Mouse (Mus musculus) urinary bladder, postnatal 10 days (tissue): ENCODE results near the gene Spata31d1c.

Source experiments
- DNase-seq: peaks from one replicate; pipeline ENCODE4 v3.0.0; 2022; ENCODE audit warnings: low spot score

Gene Spata31d1c

DNA sequence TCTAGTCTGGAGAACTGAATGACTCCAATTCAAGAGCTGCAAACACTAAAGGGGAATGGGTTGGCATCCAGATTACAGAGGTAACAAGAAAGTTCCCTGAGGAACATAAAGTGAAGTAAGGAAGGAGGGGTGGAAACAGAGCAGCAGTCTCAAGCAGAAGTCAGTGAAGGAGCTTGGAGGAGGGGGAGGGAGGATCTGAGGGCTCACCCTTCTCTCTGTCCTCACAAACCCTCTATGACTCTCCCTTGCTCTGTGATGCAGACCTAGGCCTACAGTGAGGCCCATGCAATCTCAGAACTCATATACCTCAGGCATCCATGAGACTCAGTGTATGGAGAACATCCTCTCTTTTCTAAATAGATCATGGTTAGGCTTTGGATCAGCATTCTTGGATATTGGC, at the start of gene Spata31d1c:
Gene Spata31d1c, plus strand, starts transcription at position 301 of the 400 bp plus-strand sequence.
- DNase-seq, result no peak

DNA sequence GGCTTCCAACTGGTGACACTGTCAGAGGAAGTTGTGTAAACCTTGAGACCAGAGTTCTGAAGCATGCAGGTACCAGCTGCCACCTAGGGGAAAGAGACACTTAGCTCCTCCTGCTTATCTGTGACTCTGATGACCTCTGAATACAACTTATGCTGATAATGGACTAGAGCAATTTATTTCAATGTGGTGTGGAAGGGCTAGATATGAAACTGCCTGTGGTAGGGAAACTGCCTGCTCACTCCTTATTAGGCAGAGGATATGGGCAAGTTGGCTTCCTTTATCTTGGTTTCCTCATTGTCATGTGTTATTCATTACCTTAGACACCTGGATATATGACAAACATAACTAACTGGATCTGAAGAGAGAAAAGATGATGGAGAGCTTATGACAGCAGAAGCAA, 44.0 kb upstream of the Spata31d1c start:
- DNase-seq, result no peak

DNA sequence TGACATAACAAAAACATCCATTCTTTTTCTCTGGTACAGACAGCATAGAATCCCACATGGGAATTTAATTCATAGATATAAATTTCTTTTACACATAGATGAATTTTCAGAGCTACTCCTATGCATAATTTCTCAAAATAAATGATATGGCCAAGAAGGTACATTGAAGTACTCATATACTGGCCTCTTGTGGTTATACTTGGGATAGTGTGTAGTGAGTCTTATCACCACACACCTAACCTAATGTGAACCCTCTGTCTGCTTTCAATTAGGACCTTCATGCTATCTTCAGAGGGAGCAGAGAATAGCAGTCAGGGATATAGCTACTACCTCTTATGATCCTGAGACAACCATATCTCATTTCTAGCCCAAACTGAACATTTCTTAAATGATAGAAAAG, 27.4 kb upstream of the Spata31d1c start:
- DNase-seq, result no peak

DNA sequence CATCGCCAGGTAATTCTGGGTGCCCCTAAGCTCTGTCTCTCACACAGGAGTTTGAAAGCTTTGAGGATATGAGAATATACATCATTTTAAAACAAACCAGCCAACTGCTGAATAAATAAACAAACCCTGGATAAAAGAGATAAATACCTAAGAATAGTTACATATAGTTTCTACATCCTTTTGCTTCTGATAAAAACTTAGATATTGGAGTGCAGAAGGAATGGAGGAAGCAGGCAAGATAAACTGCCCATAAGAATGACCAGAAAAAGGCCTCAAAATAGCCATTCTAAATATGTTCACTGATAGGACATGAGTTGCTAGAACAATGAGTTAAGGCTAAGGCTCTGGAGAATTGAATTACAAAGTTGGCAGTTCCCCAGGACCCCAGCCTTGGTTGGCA, 26.1 kb upstream of the Spata31d1c start:
- DNase-seq, result no peak

DNA sequence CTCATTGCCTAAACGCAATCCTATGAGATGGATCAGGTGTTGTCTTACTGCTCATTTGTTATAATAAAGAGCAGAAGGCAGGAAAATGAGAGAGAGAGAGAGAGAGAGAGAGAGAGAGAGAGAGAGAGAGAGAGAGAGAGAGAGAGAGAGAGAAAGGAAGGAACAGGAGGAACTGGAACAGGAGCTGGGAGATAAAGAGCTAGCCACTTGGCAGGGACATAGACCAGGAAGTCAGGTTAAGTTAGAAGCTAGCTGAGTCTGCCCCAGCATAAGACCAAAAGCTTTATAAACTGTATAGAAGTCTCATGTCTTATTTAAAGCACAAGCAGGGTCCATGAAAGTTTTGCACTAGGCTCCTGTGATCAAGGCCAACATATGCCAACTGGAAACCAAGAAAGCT, 24.9 kb upstream of the Spata31d1c start:
- no peak for DNase-seq

DNA sequence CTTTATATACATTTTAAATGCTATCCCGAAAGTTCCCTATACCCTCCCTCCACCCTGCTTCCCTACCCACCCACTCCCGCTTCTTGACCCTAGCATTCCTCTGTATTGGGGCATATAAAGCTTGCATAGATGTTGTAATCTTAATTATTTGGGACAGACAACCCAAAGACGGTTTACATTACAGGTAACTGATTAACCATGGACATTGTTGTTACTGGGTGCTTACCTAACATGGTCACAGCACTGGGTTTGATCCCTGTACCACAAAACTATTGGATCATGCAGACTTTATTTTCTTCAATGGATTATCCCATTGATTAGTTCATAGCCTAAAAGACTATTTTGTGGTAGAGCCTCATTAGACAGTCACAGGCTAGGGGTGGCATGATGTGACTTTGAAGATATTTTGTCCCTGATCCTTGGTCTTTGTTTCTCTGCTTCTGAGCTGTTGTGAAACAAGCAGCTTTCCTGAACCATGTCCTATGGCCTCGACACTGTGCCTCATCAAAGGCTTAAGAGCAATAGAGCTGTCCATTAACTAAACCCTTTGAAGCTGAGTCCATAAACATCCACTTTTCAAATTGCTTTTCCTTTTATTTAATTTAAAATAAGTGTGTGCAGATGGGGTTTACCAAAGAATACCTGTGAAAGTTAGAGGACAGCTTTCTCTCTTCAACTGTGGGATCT, 21.7 kb upstream of the Spata31d1c start:
- no peak for DNase-seq

DNA sequence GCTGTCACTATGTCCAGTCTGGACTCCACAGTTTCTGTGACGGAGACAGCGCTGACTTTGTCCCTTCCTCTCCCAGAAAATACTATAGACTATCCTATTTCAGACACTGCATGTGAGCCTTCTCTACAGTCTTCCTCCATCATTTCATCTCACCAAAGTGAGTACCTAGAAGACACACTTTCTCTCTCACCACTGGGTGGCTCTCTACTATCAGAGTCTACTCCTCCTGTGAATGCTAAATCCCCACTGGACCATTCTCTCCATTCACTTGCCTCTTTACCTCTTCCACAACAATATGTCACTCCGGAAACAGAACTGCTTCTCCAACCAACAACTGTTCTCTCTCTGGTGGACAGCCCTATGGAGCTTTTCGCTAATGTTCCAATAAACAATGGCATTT, 2.2 kb downstream of the Spata31d1c start:
- DNase-seq, result no peak

DNA sequence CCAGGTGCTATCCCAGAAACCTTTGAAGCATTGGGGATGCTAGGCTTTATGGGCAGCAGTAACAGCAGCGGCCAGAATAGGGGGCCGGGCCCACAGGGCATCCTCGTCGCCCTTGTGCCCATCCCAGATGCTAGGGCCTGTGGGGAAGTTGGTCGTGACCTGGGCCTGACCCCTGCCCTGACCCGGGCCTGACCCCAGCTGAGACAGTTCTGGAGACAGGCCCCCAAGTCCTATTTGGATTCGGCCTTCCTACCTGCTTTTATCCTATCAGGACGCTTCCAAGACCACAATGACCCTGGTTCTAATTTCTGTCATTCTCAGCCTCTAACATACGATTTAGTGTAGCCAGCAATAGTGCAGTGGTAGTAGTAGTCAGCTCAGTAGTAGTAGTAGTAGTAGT, 19.8 kb downstream of the Spata31d1c start, which contains the start of gene Prss47:
Gene Prss47, minus strand, starts transcription at position 101 of the 400 bp plus-strand sequence.
- no peak for DNase-seq

DNA sequence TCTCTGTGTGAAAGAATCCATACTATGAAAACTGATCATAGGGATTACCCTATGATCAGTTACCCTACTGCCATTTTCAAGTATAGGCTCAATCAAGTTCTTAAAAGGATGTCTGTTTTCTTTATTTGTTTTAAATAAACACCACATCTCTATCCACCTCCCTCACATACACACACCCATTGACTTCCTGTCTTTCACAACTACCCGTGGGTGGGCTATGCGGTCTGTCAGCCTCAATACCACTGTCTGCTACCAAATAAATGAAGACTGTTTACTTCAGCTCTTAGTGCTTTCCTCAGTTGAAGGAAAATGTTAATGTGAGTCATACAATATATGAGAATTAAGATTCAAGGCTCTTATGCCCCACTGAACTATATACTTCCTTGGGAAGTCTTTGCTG, 37.1 kb downstream of the Spata31d1c start:
- no peak for DNase-seq
